Mouse (Mus musculus) megakaryocyte, embryonic 14.5 days (primary cell): ENCODE data around the gene Araf.

Experiments
- FLI1 ChIP-seq: IDR thresholded peaks from 2 replicates; pipeline ENCODE4 v1.6.1; 2012; ENCODE audit warnings: low read length, inconsistent platforms, mixed read lengths
- GATA1 ChIP-seq: IDR thresholded peaks from 3 replicates; pipeline ENCODE4 v1.6.1; 2012; ENCODE audit warnings: mixed read lengths, low read length, inconsistent platforms, borderline replicate concordance

- TF ChIP-seq GATA1, result no peak
- TF ChIP-seq FLI1, result no peak
Observed at GRCm38 (mm10) chrX:20910074-20910473, 112.5 kb downstream of the Araf start.
